In genomic region chr4:136240123-136240522, GRCm38 (mm10) we compare ENCODE assay signal across 12 mouse cellular contexts. TPM values are rescaled to one million over a fixed set of nuclear protein-coding genes. Genes with fewer than 3 reads are reported as not detected.
DNase-seq lines count a peak whose midpoint lies in the region; ATAC-seq and TF ChIP-seq lines count a peak whose summit lies in the region.
"Had no signal": no experiment of that assay in that cellular context is flagged by ENCODE, and none has a peak within 500 bp of the region (broad histone marks: within the 10 kb centered on the region; RNA-seq: fewer than 3 reads in every experiment).

No protein-coding gene starts in this region.

- no peaks in the 10 kb centered on the region for H3K9me3 ChIP-seq in liver, postnatal 0 days (ENCODE audit: low read length)
- H3K9me3 ChIP-seq in liver, embryonic 12.5 days (replicated peaks), result no peaks in the 10 kb centered on the region
- H3K9me3 ChIP-seq: kidney, embryonic 15.5 days; liver, embryonic 15.5 days had no signal

- TF ChIP-seq EP300 in liver, postnatal 0 days (IDR thresholded peaks at IDR 0.05; ENCODE audit: low read depth), result no peak

- H3K36me3 ChIP-seq in liver, postnatal 0 days (replicated peaks; ENCODE audit: insufficient read depth, low read length), result peaks cover 10% of the 10 kb centered on the region; the same call in 1 of the 2 replicates
- H3K36me3 ChIP-seq in liver, embryonic 12.5 days, result no peaks in the 10 kb centered on the region

- H3K4me3 ChIP-seq in liver, postnatal 0 days (ENCODE audit: low read depth, low read length), result no peak overlapping the region
- no peak overlapping the region for H3K4me3 ChIP-seq in liver, embryonic 12.5 days
- H3K4me3 ChIP-seq in bone marrow macrophage, adult 2 months (ENCODE audit: insufficient read depth, low read length), result peak overlapping the region; percentile 19
- H3K4me3 ChIP-seq in lung, adult 2 months (replicated peaks; ENCODE audit: extremely low read depth, low read depth, low read length), result no peak overlapping the region
- H3K4me3 ChIP-seq: forebrain, embryonic 13.5 days; heart, embryonic 12.5 days; kidney, embryonic 15.5 days; liver, embryonic 15.5 days had no signal

- TF ChIP-seq CTCF in liver, postnatal 0 days (IDR thresholded peaks at IDR 0.05; ENCODE audit: low read depth), result no peak
- TF ChIP-seq CTCF in bone marrow macrophage, adult 2 months (IDR thresholded peaks at IDR 0.05; ENCODE audit: low read depth, low read length), result no peak
- TF ChIP-seq CTCF in lung, adult 2 months (IDR thresholded peaks at IDR 0.05; ENCODE audit: insufficient read depth, low read length), result no peak

- DNase-seq in cerebellum, postnatal 25 days, result peak; percentile 24 to 35
- no peak for DNase-seq in cerebellum, adult 11 months
- no peak for DNase-seq in liver, postnatal 0 days
- no peak for DNase-seq in lung, adult 2 months
- DNase-seq in frontal cortex, adult 2 months (ENCODE audit: extremely low spot score in 1 of 2, low spot score in 1 of 2), result no peak

- 54% methylated on average over 14 of the region's 14 CpGs for WGBS in liver, postnatal 0 days (ENCODE audit: insufficient replicate concordance)
- 39% methylated on average over 14 of the region's 14 CpGs for WGBS in liver, embryonic 12.5 days (ENCODE audit: insufficient replicate concordance)
- 69% methylated on average over 14 of the region's 14 CpGs for WGBS in lung, adult 2 months

- H3K27ac ChIP-seq in liver, postnatal 0 days (ENCODE audit: low read depth), result no peak overlapping the region
- no peak overlapping the region for H3K27ac ChIP-seq in liver, embryonic 12.5 days
- peak overlapping the region; percentile 30 for H3K27ac ChIP-seq in bone marrow macrophage, adult 2 months (ENCODE audit: insufficient read depth, low read depth, low read length)
- H3K27ac ChIP-seq: forebrain, embryonic 13.5 days; kidney, embryonic 15.5 days; liver, embryonic 15.5 days had no signal

- H3K4me1 ChIP-seq in liver, postnatal 0 days (ENCODE audit: insufficient read depth), result no peaks in the 10 kb centered on the region
- 0 out of 2 replicates have a peak, but pooled peaks cover 6% of the 10 kb centered on the region for H3K4me1 ChIP-seq in liver, embryonic 12.5 days
- peaks cover 7% of the 10 kb centered on the region for H3K4me1 ChIP-seq in bone marrow macrophage, adult 2 months (ENCODE audit: control insufficient read depth, insufficient read depth, low read length)
- H3K4me1 ChIP-seq in lung, adult 2 months (ENCODE audit: control insufficient read depth, insufficient read depth, low read length), result no peaks in the 10 kb centered on the region
- H3K4me1 ChIP-seq: liver, embryonic 15.5 days had no signal

- TF ChIP-seq POLR2A in bone marrow macrophage, adult 2 months (IDR thresholded peaks at IDR 0.05; ENCODE audit: borderline replicate concordance, low read depth, low read length), result no peak
- TF ChIP-seq POLR2A in lung, adult 2 months (IDR thresholded peaks at IDR 0.05; ENCODE audit: borderline replicate concordance, extremely low read depth, low read depth, low read length), result no peak

- peak; percentile 2; the same call in 1 of the 2 replicates for ATAC-seq in liver, postnatal 0 days
- no peak for ATAC-seq in liver, embryonic 12.5 days
- ATAC-seq: inflammation-experienced regulatory T-cells, adult 6 months had no signal

- peaks cover 24% of the 10 kb centered on the region for H3K27me3 ChIP-seq in liver, postnatal 0 days (ENCODE audit: insufficient read depth, low read length)
- peaks cover 93% of the 10 kb centered on the region for H3K27me3 ChIP-seq in liver, embryonic 12.5 days (replicated peaks)

- H3K9ac ChIP-seq in liver, postnatal 0 days (replicated peaks), result no peak overlapping the region
- no peak overlapping the region for H3K9ac ChIP-seq in liver, embryonic 12.5 days
- H3K9ac ChIP-seq: forebrain, embryonic 13.5 days; heart, embryonic 12.5 days; kidney, embryonic 15.5 days; liver, embryonic 15.5 days had no signal

- no peak overlapping the region for H3K4me2 ChIP-seq in liver, postnatal 0 days (ENCODE audit: low read depth, low read length)
- H3K4me2 ChIP-seq in liver, embryonic 12.5 days, result no peak overlapping the region
- H3K4me2 ChIP-seq: forebrain, embryonic 13.5 days; heart, embryonic 12.5 days; kidney, embryonic 15.5 days; liver, embryonic 15.5 days had no signal

RNA-seq across cellular contexts. Expression of gene Tcea3, which starts 7.4 kb away (rescaled TPM):
- 37.6 and 41.7 TPM in 2 replicates for polyA plus RNA-seq in liver, postnatal 0 days (2015; fragmentation: Nextera tagmentation; extraction: Ambion mirVana)
- polyA plus RNA-seq in liver, embryonic 12.5 days (2016; fragmentation: Nextera tagmentation; extraction: Ambion mirVana), result 9.8 and 11.1 TPM in 2 replicates
- 6.9 and 7.8 TPM in 2 replicates for polyA plus RNA-seq in bone marrow macrophage, adult 2 months (2012; ENCODE audit: insufficient read depth, insufficient read length, missing spikeins)
- 7.0 and 13.3 TPM in 2 replicates for polyA plus RNA-seq in lung, adult 2 months (2012; rRNA removed)
- polyA plus RNA-seq in frontal cortex, adult 2 months (2012; rRNA removed), result 0.86 and 0.99 TPM in 2 replicates

RNA-seq across cellular contexts. Expression of gene Asap3, which starts 34.0 kb away (rescaled TPM):
- 4.5 and 4.8 TPM in 2 replicates for polyA plus RNA-seq in liver, postnatal 0 days (2015; fragmentation: Nextera tagmentation; extraction: Ambion mirVana)
- 1.5 and 1.9 TPM in 2 replicates for polyA plus RNA-seq in liver, embryonic 12.5 days (2016; fragmentation: Nextera tagmentation; extraction: Ambion mirVana)
- 0.37 and 0.78 TPM in 2 replicates for polyA plus RNA-seq in bone marrow macrophage, adult 2 months (2012; ENCODE audit: insufficient read depth, insufficient read length, missing spikeins)
- polyA plus RNA-seq in lung, adult 2 months (2012; rRNA removed), result 8.7 and 9.3 TPM in 2 replicates
- 4.3 and 4.6 TPM in 2 replicates for polyA plus RNA-seq in frontal cortex, adult 2 months (2012; rRNA removed)

RNA-seq across cellular contexts. Expression of gene Zfp46, which starts 44.4 kb away (rescaled TPM):
- polyA plus RNA-seq in liver, postnatal 0 days (2015; fragmentation: Nextera tagmentation; extraction: Ambion mirVana), result 1.6 and 1.9 TPM in 2 replicates
- 5.5 and 5.7 TPM in 2 replicates for polyA plus RNA-seq in liver, embryonic 12.5 days (2016; fragmentation: Nextera tagmentation; extraction: Ambion mirVana)
- 7.8 and 8.0 TPM in 2 replicates for polyA plus RNA-seq in bone marrow macrophage, adult 2 months (2012; ENCODE audit: insufficient read depth, insufficient read length, missing spikeins)
- polyA plus RNA-seq in lung, adult 2 months (2012; rRNA removed), result 20.4 and 33.4 TPM in 2 replicates
- 58.5 and 68.6 TPM in 2 replicates for polyA plus RNA-seq in frontal cortex, adult 2 months (2012; rRNA removed)

Comparison
In these comparisons a context has a peak if more than half of its experiments do, and no peak if none do; other contexts are left out.
1. DNase-seq: peak in cerebellum, postnatal 25 days (2 of 2); none in cerebellum, adult 11 months (single experiment), liver, postnatal 0 days (single experiment), lung, adult 2 months (single experiment) and frontal cortex, adult 2 months (0 of 2).